Mouse (Mus musculus): ENCODE data around the gene Wbp1. TPM values are rescaled to one million over a fixed set of nuclear protein-coding genes. Genes with fewer than 3 reads are reported as not detected.

Gene Wbp1
- total RNA-seq, 2 experiments from 2014 or later = 55.9 to 56.1 TPM

GRCm38 (mm10) chr6:83136881-83137575, 15.7 kb upstream of the Wbp1 start:
- Histone ChIP-seq H3K4me3 (peak overlapping the region; percentile 52), H3K27ac (peak overlapping the region; percentile 93)
- no peak for TF ChIP-seq CTCF (conservative IDR thresholded peaks at IDR 0.05)
- DNase-seq (ENCODE audit: low spot score in 2 of 2) = no peak

GRCm38 (mm10) chr6:83136291-83136880, 15.0 kb upstream of the Wbp1 start:
- no peak for TF ChIP-seq CTCF (conservative IDR thresholded peaks at IDR 0.05)
- H3K4me3 ChIP-seq = peak overlapping the region; percentile 52

GRCm38 (mm10) chr6:83135571-83136161, 14.3 kb upstream of the Wbp1 start:
- no peak for DNase-seq (ENCODE audit: low spot score in 2 of 2)
- no peak for TF ChIP-seq CTCF (conservative IDR thresholded peaks at IDR 0.05)
- Histone ChIP-seq H3K27ac (peak overlapping the region; percentile 73; the same call in 1 of the 2 replicates), H3K4me3 (peak overlapping the region; percentile 41)

More at GRCm38 (mm10) chr6:83136291-83136880, 15.0 kb upstream of the Wbp1 start:
- DNase-seq (ENCODE audit: low spot score in 2 of 2) = no peak
- H3K27ac ChIP-seq = peak overlapping the region; percentile 93

- DNase-seq (ENCODE audit: low spot score in 2 of 2) = no peak
- Histone ChIP-seq H3K27ac (peak within 1 kb of the TSS; percentile 73; the same call in 1 of the 2 replicates), H3K4me3 (peak within 1 kb of the TSS; percentile 41)
- TF ChIP-seq CTCF (conservative IDR thresholded peaks at IDR 0.05) = no peak
These were observed 13.7 kb upstream of the Wbp1 start, which contains the start of gene Rtkn for GRCm38 (mm10) chr6:83134951-83135513. Gene Rtkn (plus strand): TSS chr6:83135463.

GRCm38 (mm10) chr6:83134226-83134625, 12.9 kb upstream of the Wbp1 start:
- Histone ChIP-seq H3K4me3 (no peak overlapping the region), H3K27ac (no peak overlapping the region)
- no peak for DNase-seq (ENCODE audit: low spot score in 2 of 2)
- TF ChIP-seq CTCF (conservative IDR thresholded peaks at IDR 0.05) = no peak

GRCm38 (mm10) chr6:83132176-83132919, 11.0 kb upstream of the Wbp1 start:
- no peak overlapping the region for H3K4me3 ChIP-seq
- H3K27ac ChIP-seq = no peak overlapping the region
- DNase-seq (ENCODE audit: low spot score in 2 of 2) = no peak
- TF ChIP-seq CTCF (conservative IDR thresholded peaks at IDR 0.05) = no peak

GRCm38 (mm10) chr6:83131469-83132034, 10.2 kb upstream of the Wbp1 start:
- DNase-seq (ENCODE audit: low spot score in 2 of 2) = no peak
- Histone ChIP-seq H3K27ac (no peak overlapping the region), H3K4me3 (no peak overlapping the region)
- TF ChIP-seq CTCF (conservative IDR thresholded peaks at IDR 0.05) = no peak

- peak; percentile 63 for TF ChIP-seq CTCF (conservative IDR thresholded peaks at IDR 0.05)
- H3K4me3 ChIP-seq = no peak overlapping the region
- no peak overlapping the region for H3K27ac ChIP-seq
- DNase-seq (ENCODE audit: low spot score in 2 of 2) = no peak
These were observed 6.1 kb upstream of the Wbp1 start for GRCm38 (mm10) chr6:83127419-83127818.

GRCm38 (mm10) chr6:83125331-83125730, 4.0 kb upstream of the Wbp1 start, which contains the start of gene Ino80b:
Gene Ino80b (minus strand): TSS chr6:83125431.
- DNase-seq (ENCODE audit: low spot score in 2 of 2) = no peak
- Histone ChIP-seq H3K4me3 (peak within 1 kb of the TSS; percentile 96), H3K27ac (peak within 1 kb of the TSS; percentile 84)
- no peak for TF ChIP-seq CTCF (conservative IDR thresholded peaks at IDR 0.05)

GRCm38 (mm10) chr6:83124851-83125312, 3.5 kb upstream of the Wbp1 start:
- DNase-seq (ENCODE audit: low spot score in 2 of 2) = peak; percentile 88 to 89
- no peak for TF ChIP-seq CTCF (conservative IDR thresholded peaks at IDR 0.05)
- Histone ChIP-seq H3K4me3 (peak overlapping the region; percentile 96), H3K27ac (peak overlapping the region; percentile 84)

- DNase-seq (ENCODE audit: low spot score in 2 of 2) = no peak
- Histone ChIP-seq H3K27ac (no peak overlapping the region), H3K4me3 (no peak overlapping the region)
- no peak for TF ChIP-seq CTCF (conservative IDR thresholded peaks at IDR 0.05)
These were observed 1.6 kb upstream of the Wbp1 start for GRCm38 (mm10) chr6:83122961-83123360.
